Mouse (Mus musculus): ENCODE results near the gene Castor2. TPM values are rescaled to one million over a fixed set of nuclear protein-coding genes. Genes with fewer than 3 reads are reported as not detected.
A peak's percentile ranks its signal among the peaks of the same experiment; 100 is the strongest.

The Castor2 gene
- polyA plus RNA-seq (2015; fragmentation: Nextera tagmentation; extraction: Ambion mirVana): 6.0 and 7.0 TPM in 2 replicates

- peak within 1 kb of the TSS; percentile 78 for H3K9ac ChIP-seq
- ATAC-seq (ENCODE audit: insufficient number of reproducible peaks, insufficient read depth, low FRiP score, low TSS enrichment, low read depth): peak; percentile 90
Measured at GRCm38 (mm10) chr5:134099496-134100211, at the start of gene Castor2. Gene Castor2, plus strand, starts transcription at chr5:134099711.

GRCm38 (mm10) chr5:134050711-134051110, 48.8 kb upstream of the Castor2 start:
- Histone ChIP-seq H3K36me3 (no peaks in the 10 kb centered on the region), H3K9ac (no peak overlapping the region), H3K4me1 (no peaks in the 10 kb centered on the region), H3K4me3 (no peak overlapping the region), H3K27ac (no peak overlapping the region), H3K9me3 (no peaks in the 10 kb centered on the region), H3K27me3 (no peaks in the 10 kb centered on the region), H3K4me2 (no peak overlapping the region)
- no peak for ATAC-seq (ENCODE audit: insufficient number of reproducible peaks, insufficient read depth, low FRiP score, low TSS enrichment, low read depth)
- WGBS: 44% methylated on average over 10 of the region's 10 CpGs

More at GRCm38 (mm10) chr5:134099496-134100211, at the start of gene Castor2:
- Histone ChIP-seq H3K4me1 (peaks cover 26% of the 10 kb centered on the region), H3K36me3 (no peaks in the 10 kb centered on the region), H3K4me2 (peak within 1 kb of the TSS; percentile 87), H3K9me3 (no peaks in the 10 kb centered on the region), H3K27ac (peak within 1 kb of the TSS; percentile 79), H3K27me3 (no peaks in the 10 kb centered on the region), H3K4me3 (peak within 1 kb of the TSS; percentile 67)
- WGBS: under 1% methylated on average over 48 of the region's 58 CpGs

GRCm38 (mm10) chr5:134052614-134053013, 46.9 kb upstream of the Castor2 start:
- ATAC-seq (ENCODE audit: insufficient number of reproducible peaks, insufficient read depth, low FRiP score, low TSS enrichment, low read depth): no peak
- no peaks in the 10 kb centered on the region for H3K4me1 ChIP-seq
- H3K9ac ChIP-seq: no peak overlapping the region
- no peak overlapping the region for H3K27ac ChIP-seq
- 80% methylated on average over 4 of the region's 4 CpGs for WGBS
- H3K27me3 ChIP-seq: no peaks in the 10 kb centered on the region
- no peak overlapping the region for H3K4me2 ChIP-seq
- H3K9me3 ChIP-seq: no peaks in the 10 kb centered on the region
- H3K36me3 ChIP-seq: no peaks in the 10 kb centered on the region
- H3K4me3 ChIP-seq: no peak overlapping the region

GRCm38 (mm10) chr5:134054496-134054895, 45.0 kb upstream of the Castor2 start:
- no peak overlapping the region for H3K9ac ChIP-seq
- no peak overlapping the region for H3K4me3 ChIP-seq
- no peak overlapping the region for H3K27ac ChIP-seq
- no peaks in the 10 kb centered on the region for H3K27me3 ChIP-seq
- WGBS: 87% methylated on average over 4 of the region's 4 CpGs
- H3K9me3 ChIP-seq: no peaks in the 10 kb centered on the region
- H3K36me3 ChIP-seq: no peaks in the 10 kb centered on the region
- no peak for ATAC-seq (ENCODE audit: insufficient number of reproducible peaks, insufficient read depth, low FRiP score, low TSS enrichment, low read depth)
- peaks cover 12% of the 10 kb centered on the region for H3K4me1 ChIP-seq
- no peak overlapping the region for H3K4me2 ChIP-seq

GRCm38 (mm10) chr5:134058793-134059352, 40.6 kb upstream of the Castor2 start:
- WGBS: 28% methylated on average over 13 of the region's 13 CpGs
- Histone ChIP-seq H3K4me3 (no peak overlapping the region), H3K36me3 (no peaks in the 10 kb centered on the region), H3K27me3 (peaks cover 3% of the 10 kb centered on the region; the same call in 1 of the 2 replicates), H3K9ac (no peak overlapping the region), H3K4me2 (no peak overlapping the region), H3K4me1 (peaks cover 15% of the 10 kb centered on the region), H3K27ac (no peak overlapping the region), H3K9me3 (no peaks in the 10 kb centered on the region)
- no peak for ATAC-seq (ENCODE audit: insufficient number of reproducible peaks, insufficient read depth, low FRiP score, low TSS enrichment, low read depth)

- Histone ChIP-seq H3K27me3 (peaks cover 7% of the 10 kb centered on the region; the same call in 1 of the 2 replicates), H3K4me3 (no peak overlapping the region), H3K9ac (no peak overlapping the region), H3K9me3 (no peaks in the 10 kb centered on the region), H3K27ac (no peak overlapping the region), H3K36me3 (no peaks in the 10 kb centered on the region), H3K4me2 (no peak overlapping the region), H3K4me1 (peaks cover 9% of the 10 kb centered on the region)
- peak; percentile 57; the same call in 1 of the 2 replicates for ATAC-seq (ENCODE audit: insufficient number of reproducible peaks, insufficient read depth, low FRiP score, low TSS enrichment, low read depth)
- WGBS: 41% methylated on average over 15 of the region's 15 CpGs
Measured at GRCm38 (mm10) chr5:134063362-134064064, 36.0 kb upstream of the Castor2 start.

GRCm38 (mm10) chr5:134066261-134066660, 33.2 kb upstream of the Castor2 start:
- Histone ChIP-seq H3K4me2 (no peak overlapping the region), H3K27me3 (peaks cover 7% of the 10 kb centered on the region; the same call in 1 of the 2 replicates), H3K9ac (no peak overlapping the region), H3K4me1 (0 out of 2 replicates have a peak, but pooled peaks cover 2% of the 10 kb centered on the region), H3K36me3 (no peaks in the 10 kb centered on the region), H3K4me3 (no peak overlapping the region), H3K9me3 (no peaks in the 10 kb centered on the region), H3K27ac (no peak overlapping the region)
- ATAC-seq (ENCODE audit: insufficient number of reproducible peaks, insufficient read depth, low FRiP score, low TSS enrichment, low read depth): no peak
- WGBS: 52% methylated on average over 3 of the region's 3 CpGs

GRCm38 (mm10) chr5:134067924-134068323, 31.6 kb upstream of the Castor2 start:
- no peak overlapping the region for H3K4me2 ChIP-seq
- no peaks in the 10 kb centered on the region for H3K36me3 ChIP-seq
- H3K4me3 ChIP-seq: no peak overlapping the region
- 0 out of 2 replicates have a peak, but pooled peaks cover 3% of the 10 kb centered on the region for H3K27me3 ChIP-seq
- no peak overlapping the region for H3K9ac ChIP-seq
- ATAC-seq (ENCODE audit: insufficient number of reproducible peaks, insufficient read depth, low FRiP score, low TSS enrichment, low read depth): no peak
- H3K9me3 ChIP-seq: no peaks in the 10 kb centered on the region
- H3K27ac ChIP-seq: no peak overlapping the region
- WGBS: 16% methylated on average over 1 of the region's 1 CpGs
- H3K4me1 ChIP-seq: peaks cover 3% of the 10 kb centered on the region; the same call in 1 of the 2 replicates

GRCm38 (mm10) chr5:134073512-134074041, 25.9 kb upstream of the Castor2 start:
- no peak for ATAC-seq (ENCODE audit: insufficient number of reproducible peaks, insufficient read depth, low FRiP score, low TSS enrichment, low read depth)
- Histone ChIP-seq H3K4me3 (no peak overlapping the region), H3K9ac (no peak overlapping the region), H3K4me1 (peaks cover 8% of the 10 kb centered on the region; the same call in 1 of the 2 replicates), H3K9me3 (0 out of 2 replicates have a peak, but pooled peaks cover 4% of the 10 kb centered on the region), H3K4me2 (no peak overlapping the region), H3K27ac (no peak overlapping the region), H3K27me3 (no peaks in the 10 kb centered on the region), H3K36me3 (no peaks in the 10 kb centered on the region)
- WGBS: 72% methylated on average over 17 of the region's 17 CpGs

GRCm38 (mm10) chr5:134074368-134074767, 25.1 kb upstream of the Castor2 start:
- no peak overlapping the region for H3K4me2 ChIP-seq
- no peaks in the 10 kb centered on the region for H3K27me3 ChIP-seq
- no peak overlapping the region for H3K9ac ChIP-seq
- H3K4me3 ChIP-seq: no peak overlapping the region
- ATAC-seq (ENCODE audit: insufficient number of reproducible peaks, insufficient read depth, low FRiP score, low TSS enrichment, low read depth): no peak
- H3K27ac ChIP-seq: no peak overlapping the region
- 0 out of 2 replicates have a peak, but pooled peaks cover 5% of the 10 kb centered on the region for H3K9me3 ChIP-seq
- H3K36me3 ChIP-seq: no peaks in the 10 kb centered on the region
- peaks cover 8% of the 10 kb centered on the region; the same call in 1 of the 2 replicates for H3K4me1 ChIP-seq

GRCm38 (mm10) chr5:134076175-134076574, 23.3 kb upstream of the Castor2 start:
- Histone ChIP-seq H3K9me3 (0 out of 2 replicates have a peak, but pooled peaks cover 5% of the 10 kb centered on the region), H3K4me3 (no peak overlapping the region), H3K36me3 (no peaks in the 10 kb centered on the region), H3K9ac (no peak overlapping the region), H3K4me1 (peaks cover 8% of the 10 kb centered on the region; the same call in 1 of the 2 replicates), H3K4me2 (no peak overlapping the region), H3K27me3 (no peaks in the 10 kb centered on the region), H3K27ac (no peak overlapping the region)
- ATAC-seq (ENCODE audit: insufficient number of reproducible peaks, insufficient read depth, low FRiP score, low TSS enrichment, low read depth): no peak
- 93% methylated on average over 11 of the region's 11 CpGs for WGBS
